Mouse (Mus musculus): ENCODE results near the gene 1700011M02Rik. TPM values are rescaled to one million over a fixed set of nuclear protein-coding genes. Genes with fewer than 3 reads are reported as not detected.
"Not testable (repeated sequence)": the region's sequence is repeated elsewhere in the genome, so short reads cannot be mapped to it uniquely, and the experiment has no call there.

Gene 1700011M02Rik
- polyA plus RNA-seq (2015; fragmentation: Nextera tagmentation; extraction: Ambion mirVana): not detected in 2 replicates

DNA sequence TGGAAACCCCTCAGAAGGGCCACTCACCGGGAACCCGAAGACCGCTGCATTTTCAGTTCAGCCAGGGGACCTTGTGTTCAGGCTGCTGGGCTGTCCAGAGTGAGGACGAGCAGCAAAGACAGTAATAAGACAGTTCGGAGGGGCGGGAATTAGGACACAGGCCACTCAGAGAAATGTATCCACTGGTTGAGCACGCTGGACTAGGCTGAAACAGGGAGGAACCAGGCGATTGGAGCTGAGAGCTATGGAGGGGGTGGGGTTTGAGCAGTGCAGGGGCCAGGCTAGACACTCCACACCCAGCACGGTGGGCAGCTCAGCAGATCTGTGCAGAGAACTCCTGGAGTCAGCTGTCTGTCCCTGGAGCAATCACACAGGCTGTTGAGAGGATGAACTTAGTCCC lies at the start of gene 1700011M02Rik, which contains the start of gene Dmrtc1a:
Gene 1700011M02Rik (plus strand): TSS at position 319 of the 400 bp plus-strand sequence.
Gene Dmrtc1a (minus strand): TSS at position 101 of the 400 bp plus-strand sequence.
- H3K4me2 ChIP-seq; H3K4me1 ChIP-seq (replicated peaks); H3K9ac ChIP-seq; H3K9me3 ChIP-seq; H3K4me3 ChIP-seq; ATAC-seq (ENCODE audit: low read depth); H3K36me3 ChIP-seq; H3K27ac ChIP-seq (replicated peaks): not testable (repeated sequence)
- 87% methylated on average over 9 of the region's 9 CpGs for WGBS
- peaks cover 21% of the 10 kb centered on the region for H3K27me3 ChIP-seq

DNA sequence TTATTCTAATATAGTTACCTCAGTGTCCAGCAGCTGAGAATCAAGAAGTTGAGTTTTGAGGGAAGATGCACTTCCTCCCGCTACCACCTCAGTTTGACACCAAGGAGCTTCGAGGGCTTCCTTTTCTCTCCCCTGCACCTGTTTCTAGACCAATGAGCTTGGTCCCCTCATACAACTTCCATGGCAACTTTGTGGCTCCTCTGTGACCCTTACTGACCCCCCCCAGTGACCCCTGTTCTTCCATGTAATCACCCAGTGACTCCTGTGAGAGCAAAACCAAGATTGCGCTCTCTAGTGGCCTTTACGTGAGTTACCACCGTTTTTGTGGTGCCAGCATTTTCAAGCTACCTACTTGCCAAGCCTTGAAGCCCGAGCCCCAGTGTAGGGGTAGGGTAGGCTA lies 40.8 kb upstream of the 1700011M02Rik start, which contains the start of gene 1700031F05Rik:
Gene 1700031F05Rik (minus strand): TSS at position 101 of the 400 bp plus-strand sequence.
- H3K27me3 ChIP-seq: 0 out of 2 replicates have a peak, but pooled peaks cover 4% of the 10 kb centered on the region
- H3K36me3 ChIP-seq: no peaks in the 10 kb centered on the region
- WGBS: 85% methylated on average over 5 of the region's 6 CpGs
- ATAC-seq (ENCODE audit: low read depth): no peak
- H3K9me3 ChIP-seq: no peaks in the 10 kb centered on the region
- no peak within 1 kb of the TSS for H3K4me3 ChIP-seq
- no peaks in the 10 kb centered on the region for H3K4me1 ChIP-seq (replicated peaks)
- H3K27ac ChIP-seq (replicated peaks): no peak within 1 kb of the TSS
- H3K9ac ChIP-seq: no peak within 1 kb of the TSS
- no peak within 1 kb of the TSS for H3K4me2 ChIP-seq

DNA sequence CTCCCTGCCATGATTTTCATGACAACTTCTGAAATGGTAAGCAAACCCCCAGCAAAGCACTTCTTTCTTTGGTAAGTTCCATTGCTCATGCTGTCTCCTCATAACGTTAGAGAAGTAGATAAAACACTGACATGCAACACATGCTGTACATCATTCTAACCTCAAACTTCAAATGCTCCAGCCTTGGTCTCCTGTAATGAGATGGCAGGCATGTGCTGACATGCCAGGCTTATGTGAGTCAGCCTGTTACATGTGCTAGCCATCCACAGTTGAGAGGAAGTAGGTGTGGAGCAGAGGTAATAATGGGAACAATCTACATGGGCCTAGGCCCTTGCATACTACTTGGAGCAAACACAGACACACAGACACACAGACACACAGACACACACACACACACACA lies 6.1 kb downstream of the 1700011M02Rik start:
- H3K9me3 ChIP-seq; H3K27me3 ChIP-seq; H3K36me3 ChIP-seq; H3K4me2 ChIP-seq; H3K9ac ChIP-seq; H3K4me3 ChIP-seq; ATAC-seq (ENCODE audit: low read depth); H3K4me1 ChIP-seq (replicated peaks); H3K27ac ChIP-seq (replicated peaks): not testable (repeated sequence)
- 82% methylated on average over 1 of the region's 1 CpGs for WGBS

DNA sequence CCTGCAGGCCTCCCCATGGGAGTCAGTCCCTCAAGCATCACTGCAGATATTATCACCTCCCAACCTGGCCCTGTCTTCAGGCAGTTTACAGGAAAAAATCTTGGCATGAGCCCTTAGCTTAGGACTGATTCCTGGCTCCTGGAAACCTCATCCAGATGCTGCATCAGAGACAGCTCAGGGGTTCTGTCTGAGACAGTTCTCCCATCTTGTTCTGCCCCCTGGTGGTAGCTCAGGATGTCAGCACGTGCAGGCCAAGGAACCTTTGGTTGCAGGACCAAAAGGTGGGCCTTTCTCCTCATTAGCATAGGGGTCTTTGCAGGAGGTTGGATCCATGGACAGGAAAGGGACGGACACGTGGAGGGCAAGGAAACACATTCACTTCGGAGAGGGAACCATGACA lies 18.0 kb downstream of the 1700011M02Rik start:
- H3K4me3 ChIP-seq; H3K9me3 ChIP-seq; H3K9ac ChIP-seq; H3K4me1 ChIP-seq (replicated peaks); H3K36me3 ChIP-seq; H3K27ac ChIP-seq (replicated peaks); H3K4me2 ChIP-seq: not testable (repeated sequence)
- H3K27me3 ChIP-seq: peaks cover 17% of the 10 kb centered on the region
- WGBS: 30% methylated on average over 4 of the region's 4 CpGs
- ATAC-seq (ENCODE audit: low read depth): peak; percentile 59; the same call in 1 of the 2 replicates

DNA sequence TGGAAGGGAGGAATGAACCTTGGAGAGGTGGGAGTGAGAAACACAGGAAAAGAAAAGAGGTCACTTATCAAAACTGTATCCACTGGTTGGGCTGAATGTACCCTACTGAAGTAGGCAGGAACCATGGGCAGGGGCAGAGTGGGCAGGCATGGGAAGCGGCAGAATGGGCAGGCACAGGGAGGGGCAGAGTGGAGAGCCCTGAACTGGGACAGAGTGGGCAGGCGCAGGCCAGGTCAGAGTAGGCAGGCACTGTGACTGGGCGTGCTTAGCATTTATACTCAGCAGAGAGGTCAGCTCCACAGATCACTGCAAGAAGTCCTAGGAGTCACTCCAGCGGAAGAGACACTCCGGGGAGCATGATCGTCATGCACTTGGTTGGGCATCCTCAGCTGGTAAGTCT lies 19.4 kb downstream of the 1700011M02Rik start, which contains the start of gene 1700018G05Rik:
Gene 1700018G05Rik (plus strand): TSS at position 301 of the 400 bp plus-strand sequence.
- 92% methylated on average over 6 of the region's 6 CpGs for WGBS
- H3K27me3 ChIP-seq: peaks cover 14% of the 10 kb centered on the region
- not testable (repeated sequence) for H3K4me3 ChIP-seq

DNA sequence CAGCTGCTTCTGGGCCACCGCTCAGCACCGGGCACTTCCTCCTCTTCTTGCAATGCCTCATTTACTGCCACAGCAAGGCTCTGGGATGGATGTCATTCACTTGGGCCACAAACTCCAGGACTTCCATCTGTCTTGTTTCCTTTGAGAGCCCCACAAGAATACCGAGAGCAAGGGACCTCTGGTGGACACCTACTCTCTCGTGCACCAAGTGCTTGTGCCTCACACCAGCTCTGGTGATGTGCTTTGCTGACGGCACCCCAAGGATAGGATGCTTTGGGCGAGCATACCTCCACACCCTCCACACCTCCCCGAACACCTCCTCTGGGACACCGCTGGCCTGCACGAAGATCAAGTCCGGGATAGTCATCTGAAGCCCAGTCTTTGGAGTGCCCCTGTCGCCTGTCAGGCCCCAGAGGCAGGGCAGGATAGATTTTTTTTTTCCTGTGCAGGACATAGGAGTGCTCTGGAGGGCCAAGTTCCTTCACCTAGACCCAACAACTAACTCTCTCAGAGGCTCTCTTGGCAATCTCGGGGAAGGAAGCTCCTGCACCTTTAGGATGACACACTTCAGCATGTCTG lies 24.4 kb downstream of the 1700011M02Rik start:
- H3K4me2 ChIP-seq: peak overlapping the region; percentile 63
- H3K4me3 ChIP-seq: peak overlapping the region; percentile 55
- WGBS: 50% methylated on average over 12 of the region's 12 CpGs
- H3K27ac ChIP-seq (replicated peaks): no peak overlapping the region
- no peaks in the 10 kb centered on the region for H3K36me3 ChIP-seq
- peak overlapping the region; percentile 76 for H3K9ac ChIP-seq
- peak; percentile 42; the same call in 1 of the 2 replicates for ATAC-seq (ENCODE audit: low read depth)
- H3K27me3 ChIP-seq: peaks cover 51% of the 10 kb centered on the region
- no peaks in the 10 kb centered on the region for H3K9me3 ChIP-seq
- H3K4me1 ChIP-seq (replicated peaks): 0 out of 2 replicates have a peak, but pooled peaks cover 7% of the 10 kb centered on the region

More for the DNA sequence above, 19.4 kb downstream of the 1700011M02Rik start, which contains the start of gene 1700018G05Rik:
- H3K9me3 ChIP-seq; ATAC-seq (ENCODE audit: low read depth); H3K4me1 ChIP-seq (replicated peaks); H3K4me2 ChIP-seq; H3K27ac ChIP-seq (replicated peaks); H3K9ac ChIP-seq; H3K36me3 ChIP-seq: not testable (repeated sequence)

DNA sequence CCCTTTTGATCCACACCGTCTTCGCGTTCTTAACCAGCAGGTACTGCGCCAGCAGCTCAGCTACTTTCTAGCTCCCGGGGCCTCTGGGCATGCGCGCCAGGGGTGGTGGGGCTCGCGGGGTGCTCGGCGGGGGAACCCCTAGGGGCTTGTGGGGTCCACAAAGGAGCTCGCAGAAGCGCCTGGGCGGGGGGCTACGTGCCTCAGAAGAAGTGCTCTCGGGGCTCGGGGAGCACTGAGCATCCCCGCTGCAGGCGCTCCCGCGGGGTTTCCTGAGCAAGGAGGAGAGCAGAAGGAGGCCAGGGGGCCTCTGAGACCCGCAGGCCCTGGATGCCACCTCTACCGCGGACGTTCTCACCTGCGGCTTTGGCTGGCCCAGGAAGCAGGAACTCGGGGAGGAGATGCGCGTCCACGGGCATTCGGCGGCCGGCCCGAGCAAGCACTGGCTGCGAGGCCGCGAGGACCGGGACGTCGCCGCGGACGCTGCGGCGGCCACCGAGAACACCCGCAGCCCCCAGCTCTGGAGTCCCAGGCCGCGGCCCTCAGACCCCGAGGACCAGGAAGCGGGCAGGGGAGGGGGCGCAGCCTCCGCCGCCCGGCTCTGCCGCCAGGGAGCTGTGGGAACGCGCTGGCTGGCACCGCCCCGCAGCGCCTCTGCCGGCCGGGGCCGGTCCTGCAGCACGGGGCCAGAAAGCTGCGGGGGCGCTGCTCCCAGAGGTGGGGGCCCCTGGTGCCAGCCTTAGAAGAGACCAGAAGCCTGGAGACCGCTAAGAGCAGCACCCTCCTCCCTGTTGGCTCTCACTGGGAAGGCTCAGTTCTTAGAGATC lies 25.1 kb downstream of the 1700011M02Rik start:
- WGBS: 27% methylated on average over 59 of the region's 68 CpGs
- Histone ChIP-seq H3K4me3 (peak overlapping the region; percentile 55), H3K36me3 (no peaks in the 10 kb centered on the region), H3K9ac (peak overlapping the region; percentile 76), H3K27me3 (peaks cover 53% of the 10 kb centered on the region), H3K27ac (replicated peaks) (no peak overlapping the region), H3K4me1 (replicated peaks) (0 out of 2 replicates have a peak, but pooled peaks cover 7% of the 10 kb centered on the region), H3K9me3 (no peaks in the 10 kb centered on the region), H3K4me2 (peak overlapping the region; percentile 63)
- ATAC-seq (ENCODE audit: low read depth): peak; percentile 86

DNA sequence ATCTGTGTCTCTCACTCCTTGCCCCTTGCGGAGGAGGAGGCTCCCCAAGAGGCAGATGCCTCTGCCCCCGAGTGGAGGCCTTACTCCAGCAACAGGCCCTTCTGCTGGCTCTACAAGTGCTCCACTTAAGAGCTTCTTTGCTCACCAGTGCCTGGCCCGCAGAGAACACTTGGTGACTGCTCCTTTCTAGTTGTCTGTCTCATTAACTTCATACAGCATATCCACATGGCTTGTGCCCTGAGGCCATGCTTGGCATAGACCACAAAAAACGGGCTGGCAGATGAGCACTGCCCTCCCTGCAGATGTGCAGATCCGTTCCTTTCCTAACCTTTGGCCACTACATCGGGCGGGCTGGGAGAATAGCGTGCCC lies 25.7 kb downstream of the 1700011M02Rik start:
- Histone ChIP-seq H3K4me3 (peak overlapping the region; percentile 55), H3K27ac (replicated peaks) (no peak overlapping the region), H3K27me3 (peaks cover 53% of the 10 kb centered on the region), H3K9me3 (no peaks in the 10 kb centered on the region), H3K9ac (no peak overlapping the region), H3K4me2 (peak overlapping the region; percentile 63), H3K4me1 (replicated peaks) (0 out of 2 replicates have a peak, but pooled peaks cover 7% of the 10 kb centered on the region), H3K36me3 (no peaks in the 10 kb centered on the region)
- ATAC-seq (ENCODE audit: low read depth): no peak; the same call in none of the 2 replicates
- WGBS: 55% methylated on average over 8 of the region's 8 CpGs

DNA sequence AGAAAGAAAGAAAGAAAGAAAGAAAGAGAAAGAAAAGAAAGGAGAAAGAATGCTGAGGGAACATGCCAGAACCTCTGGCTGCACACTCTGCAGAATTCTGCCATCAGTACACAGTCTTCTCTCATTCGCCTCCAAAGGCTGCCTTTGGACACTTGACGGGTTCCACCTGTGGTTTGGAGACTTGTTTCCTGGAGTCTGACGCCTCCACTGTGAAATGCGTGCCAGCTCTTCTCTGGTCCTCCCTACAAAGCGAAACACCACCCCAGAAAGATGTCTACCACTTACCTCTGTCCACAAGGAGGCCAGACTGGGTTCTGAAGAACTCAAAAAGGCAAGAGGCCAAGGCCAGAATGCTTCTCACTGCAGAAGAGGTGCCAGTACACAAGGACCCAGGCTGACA lies 28.0 kb downstream of the 1700011M02Rik start:
- Histone ChIP-seq H3K4me2 (no peak overlapping the region), H3K36me3 (no peaks in the 10 kb centered on the region), H3K4me1 (replicated peaks) (0 out of 2 replicates have a peak, but pooled peaks cover 7% of the 10 kb centered on the region), H3K9ac (no peak overlapping the region), H3K9me3 (no peaks in the 10 kb centered on the region), H3K27ac (replicated peaks) (no peak overlapping the region), H3K4me3 (no peak overlapping the region), H3K27me3 (peaks cover 48% of the 10 kb centered on the region)
- no peak for ATAC-seq (ENCODE audit: low read depth)
- WGBS: 70% methylated on average over 5 of the region's 5 CpGs

DNA sequence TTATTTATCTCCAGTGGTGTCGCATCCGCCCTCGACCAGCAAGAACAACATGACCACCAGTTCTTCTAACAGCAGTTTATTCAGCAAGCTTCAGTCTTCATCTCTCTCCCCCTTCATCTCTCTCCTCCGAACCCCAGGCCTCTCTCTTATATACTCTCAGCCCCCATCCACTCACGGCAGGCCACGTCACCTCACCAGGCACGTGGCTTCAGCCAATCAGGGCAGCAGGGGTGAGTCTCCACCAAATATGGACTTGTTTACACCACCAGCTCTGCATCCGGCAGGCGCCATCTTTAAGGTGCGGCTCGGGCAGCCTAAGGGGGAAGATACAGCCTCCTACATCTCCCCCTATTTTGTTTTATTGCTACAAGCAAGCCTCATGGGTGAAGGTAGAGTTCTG lies 41.4 kb downstream of the 1700011M02Rik start:
- not testable (repeated sequence) for H3K4me2 ChIP-seq; H3K27me3 ChIP-seq; H3K4me1 ChIP-seq (replicated peaks); ATAC-seq (ENCODE audit: low read depth); H3K4me3 ChIP-seq; H3K36me3 ChIP-seq; H3K9me3 ChIP-seq; H3K9ac ChIP-seq; H3K27ac ChIP-seq (replicated peaks)
- WGBS: 91% methylated on average over 11 of the region's 11 CpGs

DNA sequence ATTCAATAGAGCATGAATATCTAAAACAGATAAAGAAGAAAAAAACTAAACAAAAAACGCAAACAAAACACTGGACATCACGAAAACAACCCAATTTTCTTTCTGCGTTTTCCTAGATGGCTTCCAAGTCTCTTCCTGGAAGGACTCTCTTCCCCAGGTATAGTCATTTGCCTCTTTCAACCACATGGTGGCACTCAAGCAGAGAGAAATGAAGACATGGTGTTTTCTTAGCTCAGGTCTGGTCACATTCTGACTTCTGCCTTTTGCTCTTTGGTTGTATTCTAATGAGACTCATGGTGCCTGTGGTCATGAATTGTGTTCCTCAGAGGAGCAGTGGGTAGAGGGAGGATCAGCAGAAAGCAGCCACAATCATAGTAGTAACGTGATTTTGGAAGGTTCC lies 50.2 kb downstream of the 1700011M02Rik start:
- ATAC-seq (ENCODE audit: low read depth): no peak
- Histone ChIP-seq H3K27me3 (peaks cover 16% of the 10 kb centered on the region), H3K9ac (no peak overlapping the region), H3K27ac (replicated peaks) (no peak overlapping the region), H3K4me1 (replicated peaks) (no peaks in the 10 kb centered on the region), H3K9me3 (no peaks in the 10 kb centered on the region), H3K36me3 (no peaks in the 10 kb centered on the region), H3K4me2 (no peak overlapping the region), H3K4me3 (no peak overlapping the region)
- WGBS: 41% methylated on average over 4 of the region's 4 CpGs
